Mouse (Mus musculus) cerebellum, adult 11 months (tissue): ENCODE results near the gene Zfp524.
"Not testable (repeated sequence)": the region's sequence is repeated elsewhere in the genome, so short reads cannot be mapped to it uniquely, and the experiment has no call there.

Experiments
- DNase-seq: peaks from one replicate; pipeline ENCODE4 v3.0.0; 2022

Gene Zfp524

GRCm38 (mm10) chr7:5014251-5015117, at the start of gene Zfp524, which contains the start of gene Fiz1:
Gene Zfp524 (plus strand): TSS chr7:5014415.
Gene Fiz1 (minus strand): TSS chr7:5014697.
- DNase-seq, result peak; percentile 94

GRCm38 (mm10) chr7:4964988-4965387, 49.2 kb upstream of the Zfp524 start:
- DNase-seq, result no peak

GRCm38 (mm10) chr7:4971068-4971467, 43.1 kb upstream of the Zfp524 start, which contains the start of gene Sbk3:
Gene Sbk3 (minus strand): TSS chr7:4971168.
- no peak for DNase-seq

GRCm38 (mm10) chr7:4971710-4972109, 42.5 kb upstream of the Zfp524 start:
- no peak for DNase-seq

GRCm38 (mm10) chr7:4972321-4973047, 41.7 kb upstream of the Zfp524 start:
- no peak for DNase-seq

- no peak for DNase-seq
Measured at GRCm38 (mm10) chr7:4975455-4975854, 38.8 kb upstream of the Zfp524 start.

- DNase-seq, result no peak
Measured at GRCm38 (mm10) chr7:4976832-4977231, 37.4 kb upstream of the Zfp524 start.

- DNase-seq, result no peak
Measured at GRCm38 (mm10) chr7:4988250-4988649, 26.0 kb upstream of the Zfp524 start.

- peak; percentile 37 for DNase-seq
Measured at GRCm38 (mm10) chr7:4993347-4993998, 20.7 kb upstream of the Zfp524 start.

- DNase-seq, result peak; percentile 41
Measured at GRCm38 (mm10) chr7:4993999-4994788, 20.0 kb upstream of the Zfp524 start.

- DNase-seq, result peak; percentile 20
Measured at GRCm38 (mm10) chr7:4995268-4996002, 18.8 kb upstream of the Zfp524 start.

- DNase-seq, result peak; percentile 93
Measured at GRCm38 (mm10) chr7:4996003-4996895, 18.0 kb upstream of the Zfp524 start, which contains the start of gene Zfp579. Gene Zfp579 (minus strand): TSS chr7:4996158.

- DNase-seq, result no peak
Measured at GRCm38 (mm10) chr7:4996934-4997333, 17.3 kb upstream of the Zfp524 start.

- no peak for DNase-seq
Measured at GRCm38 (mm10) chr7:4999876-5000275, 14.3 kb upstream of the Zfp524 start.

- not testable (repeated sequence) for DNase-seq
Measured at GRCm38 (mm10) chr7:5002876-5003275, 11.3 kb upstream of the Zfp524 start.

GRCm38 (mm10) chr7:5008229-5008628, 6.0 kb upstream of the Zfp524 start:
- no peak for DNase-seq

GRCm38 (mm10) chr7:5012681-5013513, 1.3 kb upstream of the Zfp524 start:
- DNase-seq, result peak; percentile 28

GRCm38 (mm10) chr7:5015118-5016001, 1.1 kb downstream of the Zfp524 start, which contains the start of gene Gm44973:
Gene Gm44973 (plus strand): TSS chr7:5015496.
- DNase-seq, result peak; percentile 88
